Mouse (Mus musculus) CH12F3 (cell line): Measurements from ENCODE around the gene Stxbp5l.
"Not testable (repeated sequence)": the region's sequence is repeated elsewhere in the genome, so short reads cannot be mapped to it uniquely, and the experiment has no call there.

Source experiments
- in situ Hi-C: fragments of 300-500 bp; cut with MboI; formaldehyde crosslinking; loops from 2 replicates; pipeline ENCODE4 v1.14.3; 2020; ENCODE audit warnings: low sequenced_read_pairs

Stxbp5l gene

GRCm38 (mm10) chr16:37384821-37385344 lies at the start of gene Stxbp5l:
TSS of gene Stxbp5l (minus strand) at chr16:37384962.
- in situ Hi-C loops: no loop called here

GRCm38 (mm10) chr16:37433418-37434204 lies 48.8 kb upstream of the Stxbp5l start:
- in situ Hi-C loops: no loop called here

- in situ Hi-C loops: no loop called here
Measured at GRCm38 (mm10) chr16:37425434-37425833, 40.7 kb upstream of the Stxbp5l start.

GRCm38 (mm10) chr16:37422874-37423273 lies 38.1 kb upstream of the Stxbp5l start:
- in situ Hi-C loops: no loop called here

- in situ Hi-C loops: no loop called here
Measured at GRCm38 (mm10) chr16:37421851-37422250, 37.1 kb upstream of the Stxbp5l start.

GRCm38 (mm10) chr16:37420512-37420911 lies 35.8 kb upstream of the Stxbp5l start:
- in situ Hi-C loops: no loop called here

GRCm38 (mm10) chr16:37405536-37405935 lies 20.8 kb upstream of the Stxbp5l start:
- in situ Hi-C loops: no loop called here

GRCm38 (mm10) chr16:37404922-37405321 lies 20.2 kb upstream of the Stxbp5l start:
- in situ Hi-C loops: no loop called here

GRCm38 (mm10) chr16:37389964-37390363 lies 5.2 kb upstream of the Stxbp5l start:
- in situ Hi-C loops: no loop called here

- in situ Hi-C loops: no loop called here
Measured at GRCm38 (mm10) chr16:37389201-37389905, 4.6 kb upstream of the Stxbp5l start.

GRCm38 (mm10) chr16:37384369-37384768 lies 393 bp downstream of the Stxbp5l start:
- in situ Hi-C loops: no loop called here

- in situ Hi-C loops: no loop called here
Measured at GRCm38 (mm10) chr16:37383426-37383825, 1.3 kb downstream of the Stxbp5l start.

- in situ Hi-C loops: no loop called here
Measured at GRCm38 (mm10) chr16:37372716-37373115, 12.0 kb downstream of the Stxbp5l start.

- in situ Hi-C loops: no loop called here
Measured at GRCm38 (mm10) chr16:37367426-37367825, 17.3 kb downstream of the Stxbp5l start.

GRCm38 (mm10) chr16:37363958-37364357 lies 20.8 kb downstream of the Stxbp5l start:
- in situ Hi-C loops: no loop called here

- in situ Hi-C loops: no loop called here
Measured at GRCm38 (mm10) chr16:37355621-37356020, 29.1 kb downstream of the Stxbp5l start.

- in situ Hi-C loops: no loop called here
Measured at GRCm38 (mm10) chr16:37347092-37347491, 37.7 kb downstream of the Stxbp5l start.

GRCm38 (mm10) chr16:37344960-37345359 lies 39.8 kb downstream of the Stxbp5l start:
- in situ Hi-C loops: no loop called here

GRCm38 (mm10) chr16:37341446-37341845 lies 43.3 kb downstream of the Stxbp5l start:
- in situ Hi-C loops: not testable (repeated sequence)

GRCm38 (mm10) chr16:37338177-37338576 lies 46.6 kb downstream of the Stxbp5l start:
- in situ Hi-C loops: no loop called here

GRCm38 (mm10) chr16:37337529-37337928 lies 47.2 kb downstream of the Stxbp5l start:
- in situ Hi-C loops: no loop called here

- in situ Hi-C loops: no loop called here
Measured at GRCm38 (mm10) chr16:37304441-37304840, 80.3 kb downstream of the Stxbp5l start.
